Mouse (Mus musculus) heart, postnatal 10 days (tissue): ENCODE data around the gene Rnf146. TPM values are rescaled to one million over a fixed set of nuclear protein-coding genes. Genes with fewer than 3 reads are reported as not detected.
"Not testable (repeated sequence)": the region's sequence is repeated elsewhere in the genome, so short reads cannot be mapped to it uniquely, and the experiment has no call there.

Experiments
- DNase-seq, 2 experiments: peaks; one replicate each; pipeline ENCODE4 v3.0.0; 2021
- intact Hi-C: fragments of 180-260 bp; cut with DNase I; formaldehyde crosslinking; loops from one replicate; pipeline ENCODE4 v1.15.1; 2025
- total RNA-seq, 2 experiments: library from RNA; stranded (reverse); gene quantifications; 2 replicates each; pipeline ENCODE4 v1.2.3; 2021

The Rnf146 gene
- 10 to 100 TPM; 53.4 to 62.0 TPM for total RNA-seq

- DNase-seq, result no peak
- intact Hi-C loops, result loop anchor here (10.0 kb wide), 2 partner anchors 842 to 1232 kb away; partner anchors contain the start of gene Cenpw
These were observed at the start of gene Rnf146 for GRCm38 (mm10) chr10:29362197-29362900. TSS of gene Rnf146 (minus strand) at chr10:29362442.

GRCm38 (mm10) chr10:29402656-29403268 lies 40.5 kb upstream of the Rnf146 start:
- DNase-seq, result no peak
- intact Hi-C loops, result no loop called here

- intact Hi-C loops, DNase-seq: not testable (repeated sequence)
These were observed 32.6 kb upstream of the Rnf146 start for GRCm38 (mm10) chr10:29394890-29395289.

- intact Hi-C loops, result no loop called here
- no peak for DNase-seq
These were observed 19.3 kb upstream of the Rnf146 start for GRCm38 (mm10) chr10:29381558-29381957.

- intact Hi-C loops, result no loop called here
- no peak for DNase-seq
These were observed 11.8 kb upstream of the Rnf146 start for GRCm38 (mm10) chr10:29374065-29374464.

- peak; percentile 92 to 94 for DNase-seq
- intact Hi-C loops, result loop anchor here (1.0 to 10.0 kb wide), 3 partner anchors 49 to 1233 kb away; partner anchors contain the start of gene Cenpw
These were observed 612 bp downstream of the Rnf146 start for GRCm38 (mm10) chr10:29361464-29362196.

- no peak for DNase-seq
- intact Hi-C loops, result loop anchor here (1.0 to 10.0 kb wide), 3 partner anchors 49 to 1234 kb away; partner anchors contain the start of gene Cenpw
These were observed 1.2 kb downstream of the Rnf146 start for GRCm38 (mm10) chr10:29361095-29361463.

- intact Hi-C loops, result no loop called here
- no peak for DNase-seq
These were observed 8.1 kb downstream of the Rnf146 start for GRCm38 (mm10) chr10:29354183-29354582.

GRCm38 (mm10) chr10:29352575-29352974 lies 9.7 kb downstream of the Rnf146 start:
- no peak for DNase-seq
- intact Hi-C loops, result no loop called here

GRCm38 (mm10) chr10:29351420-29351819 lies 10.8 kb downstream of the Rnf146 start:
- intact Hi-C loops, result no loop called here
- no peak for DNase-seq

GRCm38 (mm10) chr10:29346638-29347037 lies 15.6 kb downstream of the Rnf146 start:
- DNase-seq, result no peak
- intact Hi-C loops, result no loop called here

GRCm38 (mm10) chr10:29344232-29344631 lies 18.0 kb downstream of the Rnf146 start:
- intact Hi-C loops, result no loop called here
- no peak for DNase-seq

- intact Hi-C loops, result no loop called here
- peak; percentile 55 to 76 for DNase-seq
These were observed 23.7 kb downstream of the Rnf146 start for GRCm38 (mm10) chr10:29338355-29339056.

GRCm38 (mm10) chr10:29333836-29334235 lies 28.4 kb downstream of the Rnf146 start:
- intact Hi-C loops, result no loop called here
- no peak for DNase-seq

- intact Hi-C loops, result no loop called here
- no peak for DNase-seq
These were observed 37.4 kb downstream of the Rnf146 start for GRCm38 (mm10) chr10:29324817-29325216.

GRCm38 (mm10) chr10:29313905-29314304 lies 48.3 kb downstream of the Rnf146 start:
- no peak for DNase-seq
- intact Hi-C loops, result loop anchor here (5.0 kb wide), 1 partner anchor 207 kb away; no protein-coding TSS in a partner anchor

- DNase-seq, result peak; percentile 89
- intact Hi-C loops, result loop anchor here (5.0 kb wide), 1 partner anchor 206 kb away; no protein-coding TSS in a partner anchor
These were observed 49.1 kb downstream of the Rnf146 start, which contains the start of gene Echdc1 for GRCm38 (mm10) chr10:29313064-29313638. TSS of gene Echdc1 (plus strand) at chr10:29313166.

- DNase-seq, result no peak
- intact Hi-C loops, result loop anchor here (1.0 to 5.0 kb wide), 2 partner anchors 50 to 204 kb away; no protein-coding TSS in a partner anchor
These were observed 50.6 kb downstream of the Rnf146 start for GRCm38 (mm10) chr10:29311480-29312219.

- no peak for DNase-seq
- intact Hi-C loops, result no loop called here
These were observed 60.0 kb downstream of the Rnf146 start for GRCm38 (mm10) chr10:29302230-29302629.
